Mouse (Mus musculus) forebrain, postnatal 0 days (tissue): Measurements from ENCODE around the gene Gpr35. TPM values are rescaled to one million over a fixed set of nuclear protein-coding genes. Genes with fewer than 3 reads are reported as not detected.

Experiments used
- ATAC-seq: fragments of 200-750 bp; cut with Nextera tagmentation; 2 replicates; pipeline ENCODE4 v1.8.0; 2017; ENCODE audit warnings: mild to moderate bottlenecking, moderate library complexity
- DNase-seq: peaks from one replicate; pipeline ENCODE4 v3.0.0-alpha.2; 2015
- H3K27ac ChIP-seq: fragments of 300-500 bp; sonication (generic); 2 replicates; pipeline ENCODE4 v1.5.1; 2014; ENCODE audit warnings: low read depth, mild to moderate bottlenecking, antibody characterized with exemption, low read length, moderate library complexity, mixed read lengths
- H3K27me3 ChIP-seq: fragments of 300-500 bp; sonication (generic); 2 replicates; pipeline ENCODE4 v1.6.1; 2014; ENCODE audit warnings: mild to moderate bottlenecking, low read length, mixed read lengths; ENCODE audit not compliant: insufficient read depth
- H3K36me3 ChIP-seq: fragments of 300-500 bp; sonication (generic); 2 replicates; pipeline ENCODE4 v1.6.1; 2014; ENCODE audit warnings: mild to moderate bottlenecking, moderate library complexity; ENCODE audit not compliant: insufficient read depth
- H3K4me1 ChIP-seq: fragments of 300-500 bp; sonication (generic); 2 replicates; pipeline ENCODE4 v1.6.1; 2014; ENCODE audit warnings: antibody characterized with exemption; ENCODE audit not compliant: insufficient read depth
- H3K4me2 ChIP-seq: fragments of 300-500 bp; sonication (generic); 2 replicates; pipeline ENCODE4 v1.6.1; 2014; ENCODE audit warnings: low read depth, mild to moderate bottlenecking, moderate library complexity
- H3K4me3 ChIP-seq: fragments of 300-500 bp; sonication (generic); 2 replicates; pipeline ENCODE4 v1.5.1; 2014; ENCODE audit warnings: low read depth, low read length, mixed read lengths
- H3K9ac ChIP-seq: fragments of 300-500 bp; sonication (generic); 2 replicates; pipeline ENCODE4 v1.6.1; 2014; ENCODE audit warnings: mild to moderate bottlenecking
- H3K9me3 ChIP-seq: fragments of 300-500 bp; sonication (generic); 2 replicates; pipeline ENCODE4 v1.6.1; 2016; ENCODE audit warnings: low read length
- CTCF ChIP-seq: sonication (generic); IDR thresholded peaks from 2 replicates; pipeline ENCODE4 v1.5.1; 2016; ENCODE audit warnings: antibody characterized with exemption, control low read depth, low read depth
- WGBS: fragments of 180-500 bp; shearing (Covaris S2); extraction: QIAGEN DNeasy Blood & Tissue Kit; methylation state at CpG from one replicate; pipeline ENCODE4 v1.1.7; 2014; 5-methylcytosine and 5-hydroxymethylcytosine counted together
- polyA plus RNA-seq: library from polyadenylated mRNA; unstranded; fragments of >200 nt; fragmentation: Nextera tagmentation; extraction: Ambion mirVana; gene quantifications from 2 replicates; pipeline ENCODE4 v1.2.1, GENCODE M21; 2015
- total RNA-seq: library from RNA; depleted of rRNA; stranded (reverse); fragments of >200 nt; gene quantifications from 2 replicates; pipeline ENCODE4 v1.2.3, GENCODE M21; 2014

Gene Gpr35
- total and polyA plus RNA-seq, 2 experiments from 2014 or later, result 0.44 to 1.8 TPM

DNA sequence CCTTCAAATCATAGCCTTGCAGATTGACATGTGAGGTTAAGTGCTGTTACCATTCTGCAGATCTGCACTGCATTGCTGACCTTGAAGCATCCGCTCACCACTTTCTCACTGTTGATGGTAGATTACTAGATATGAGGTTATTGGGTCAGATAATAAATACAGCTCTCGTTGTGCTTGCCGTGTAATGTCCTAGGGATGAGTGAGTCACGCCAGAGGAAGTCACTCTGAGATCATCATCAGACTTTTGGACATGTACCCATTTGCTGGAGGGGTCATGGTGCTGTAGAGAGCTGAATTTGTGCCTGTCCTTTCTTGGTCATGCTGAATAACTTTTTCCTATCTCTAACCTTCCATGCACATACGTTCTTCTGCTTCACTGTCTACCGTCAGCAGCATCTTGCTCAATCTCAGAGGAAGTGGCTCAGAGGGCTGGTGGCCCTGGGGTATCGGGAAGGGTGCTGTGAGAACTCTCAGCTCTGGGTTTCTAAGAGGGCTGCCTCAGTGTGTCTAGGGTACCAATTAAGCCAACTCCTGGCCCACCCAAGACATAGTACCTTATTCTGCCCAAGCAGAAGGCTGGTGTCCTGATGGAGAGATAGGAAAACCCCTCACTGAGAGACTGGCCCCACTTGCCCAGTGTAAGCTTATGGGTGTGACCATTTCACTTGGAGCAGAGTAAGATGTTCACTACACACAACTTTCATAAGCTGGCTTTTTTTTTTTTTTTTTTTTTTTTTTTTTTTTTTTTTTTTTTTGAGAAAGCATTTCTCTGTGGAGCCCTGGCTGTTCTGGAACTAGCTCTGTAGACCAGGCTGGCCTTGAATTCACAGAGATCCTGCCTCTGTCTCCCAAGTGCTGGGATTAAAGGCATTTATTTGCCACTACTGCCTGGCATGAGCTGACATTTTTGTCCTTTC lies 21.5 kb downstream of the Gpr35 start:
- TF ChIP-seq CTCF, result no peak
- Histone ChIP-seq H3K9me3 (no peaks in the 10 kb centered on the region), H3K27me3 (no peaks in the 10 kb centered on the region), H3K4me2 (no peak overlapping the region), H3K36me3 (no peaks in the 10 kb centered on the region), H3K27ac (no peak overlapping the region), H3K4me3 (no peak overlapping the region), H3K4me1 (no peaks in the 10 kb centered on the region), H3K9ac (no peak overlapping the region)
- DNase-seq, result no peak
- ATAC-seq, result no peak
- 90% methylated on average over 7 of the region's 7 CpGs for WGBS

DNA sequence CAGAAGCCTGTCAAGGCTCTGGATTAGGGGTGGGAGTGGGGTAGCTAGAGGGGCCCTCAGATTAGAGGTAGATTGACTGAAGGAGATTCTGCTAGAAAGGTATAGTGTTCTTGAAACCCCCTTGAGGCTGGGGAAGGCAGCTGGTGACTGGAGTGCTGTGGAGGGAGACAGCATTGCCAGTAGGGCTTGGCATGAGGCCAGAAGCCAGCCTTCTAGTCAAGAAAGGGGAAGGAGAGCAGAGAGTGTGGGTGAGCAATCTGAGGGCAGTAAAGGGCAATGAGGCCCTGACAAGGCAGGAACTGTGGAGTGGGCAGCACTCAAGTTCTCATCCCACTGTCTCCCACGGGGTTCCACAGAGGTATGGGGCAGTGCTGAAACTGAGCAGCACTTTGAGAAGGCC lies 22.2 kb downstream of the Gpr35 start:
- no peak overlapping the region for H3K4me2 ChIP-seq
- no peak overlapping the region for H3K9ac ChIP-seq
- 87% methylated on average over 1 of the region's 1 CpGs for WGBS
- H3K4me1 ChIP-seq, result no peaks in the 10 kb centered on the region
- no peak for ATAC-seq
- no peak for TF ChIP-seq CTCF
- H3K27ac ChIP-seq, result no peak overlapping the region
- H3K36me3 ChIP-seq, result no peaks in the 10 kb centered on the region
- no peak overlapping the region for H3K4me3 ChIP-seq
- H3K27me3 ChIP-seq, result no peaks in the 10 kb centered on the region
- no peaks in the 10 kb centered on the region for H3K9me3 ChIP-seq
- DNase-seq, result peak; percentile 40

DNA sequence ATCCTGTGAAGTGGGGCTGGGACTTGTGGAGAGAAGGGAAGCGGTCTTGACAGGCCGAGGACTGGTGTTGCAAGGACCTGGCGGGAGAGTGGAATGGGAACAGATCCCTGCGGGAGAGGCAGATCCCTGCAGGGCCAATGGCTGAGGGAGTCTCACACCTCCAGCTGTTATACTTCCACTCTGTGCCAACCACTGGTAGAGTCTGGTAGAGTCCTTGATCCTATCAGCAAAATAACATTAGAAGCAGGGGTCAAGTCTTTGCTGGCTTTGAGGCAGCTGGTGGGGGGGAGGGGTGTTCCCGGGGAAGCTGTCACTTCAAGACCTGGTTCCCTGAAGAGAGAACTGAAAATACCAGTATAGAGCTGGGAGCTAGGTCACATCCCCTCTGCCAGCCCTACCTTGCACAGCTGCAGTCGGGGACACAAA lies 25.5 kb downstream of the Gpr35 start:
- Histone ChIP-seq H3K4me1 (no peaks in the 10 kb centered on the region), H3K27me3 (no peaks in the 10 kb centered on the region), H3K4me3 (no peak overlapping the region), H3K9me3 (no peaks in the 10 kb centered on the region), H3K9ac (no peak overlapping the region), H3K4me2 (no peak overlapping the region), H3K36me3 (no peaks in the 10 kb centered on the region), H3K27ac (no peak overlapping the region)
- DNase-seq, result no peak
- ATAC-seq, result no peak
- 70% methylated on average over 6 of the region's 6 CpGs for WGBS
- no peak for TF ChIP-seq CTCF

DNA sequence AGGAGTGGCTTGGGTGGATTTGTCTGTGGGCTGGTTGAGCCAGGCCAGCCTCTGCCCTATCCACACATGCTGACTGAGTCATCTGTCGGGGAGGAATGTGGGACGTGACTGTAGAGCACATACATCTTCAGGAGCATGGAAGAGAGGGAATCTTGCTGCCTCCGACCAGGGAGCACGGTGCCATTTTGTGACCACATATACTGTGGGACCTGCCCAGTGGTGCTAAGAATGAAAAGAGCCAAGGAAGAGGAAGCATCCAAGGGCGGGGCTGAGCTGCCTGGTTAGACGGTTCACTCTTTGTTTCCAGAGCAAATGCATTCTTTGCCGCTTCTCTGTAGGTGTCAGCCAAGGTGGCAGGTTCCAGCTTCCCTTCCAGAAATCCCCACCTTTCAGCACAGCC lies 28.0 kb downstream of the Gpr35 start:
- Histone ChIP-seq H3K9me3 (no peaks in the 10 kb centered on the region), H3K4me1 (no peaks in the 10 kb centered on the region), H3K36me3 (no peaks in the 10 kb centered on the region), H3K4me2 (no peak overlapping the region), H3K9ac (no peak overlapping the region), H3K27ac (no peak overlapping the region), H3K4me3 (no peak overlapping the region), H3K27me3 (no peaks in the 10 kb centered on the region)
- ATAC-seq (no peak), DNase-seq (no peak)
- TF ChIP-seq CTCF, result no peak
- 50% methylated on average over 7 of the region's 7 CpGs for WGBS

DNA sequence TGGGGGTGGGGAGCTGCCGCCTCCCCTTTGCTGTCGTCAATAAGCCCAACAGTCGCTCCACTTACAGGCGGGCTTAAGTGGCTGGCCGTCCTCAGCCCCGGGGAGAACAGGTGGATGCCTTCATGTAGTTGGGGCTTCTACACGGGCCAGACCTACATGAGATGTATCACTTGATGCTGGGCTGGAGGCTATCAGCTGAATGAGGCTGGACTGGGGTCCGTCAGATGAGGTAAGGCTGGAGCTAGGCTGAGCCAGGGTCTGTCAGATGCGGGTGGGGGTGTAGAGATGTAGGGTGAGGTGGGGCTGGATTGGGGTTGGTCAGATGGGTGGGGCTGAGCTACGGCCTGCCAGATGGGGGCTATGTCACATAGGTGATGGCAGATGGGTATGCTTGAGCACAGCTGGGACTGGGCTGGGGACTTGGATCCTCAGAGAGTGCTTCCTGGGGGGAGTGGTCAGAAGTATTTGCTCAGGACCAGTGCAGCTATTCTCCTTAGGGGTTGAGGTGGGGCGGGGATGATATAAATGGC lies 28.5 kb downstream of the Gpr35 start:
- no peak overlapping the region for H3K4me3 ChIP-seq
- WGBS, result 38% methylated on average over 11 of the region's 11 CpGs
- ATAC-seq, result no peak

DNA sequence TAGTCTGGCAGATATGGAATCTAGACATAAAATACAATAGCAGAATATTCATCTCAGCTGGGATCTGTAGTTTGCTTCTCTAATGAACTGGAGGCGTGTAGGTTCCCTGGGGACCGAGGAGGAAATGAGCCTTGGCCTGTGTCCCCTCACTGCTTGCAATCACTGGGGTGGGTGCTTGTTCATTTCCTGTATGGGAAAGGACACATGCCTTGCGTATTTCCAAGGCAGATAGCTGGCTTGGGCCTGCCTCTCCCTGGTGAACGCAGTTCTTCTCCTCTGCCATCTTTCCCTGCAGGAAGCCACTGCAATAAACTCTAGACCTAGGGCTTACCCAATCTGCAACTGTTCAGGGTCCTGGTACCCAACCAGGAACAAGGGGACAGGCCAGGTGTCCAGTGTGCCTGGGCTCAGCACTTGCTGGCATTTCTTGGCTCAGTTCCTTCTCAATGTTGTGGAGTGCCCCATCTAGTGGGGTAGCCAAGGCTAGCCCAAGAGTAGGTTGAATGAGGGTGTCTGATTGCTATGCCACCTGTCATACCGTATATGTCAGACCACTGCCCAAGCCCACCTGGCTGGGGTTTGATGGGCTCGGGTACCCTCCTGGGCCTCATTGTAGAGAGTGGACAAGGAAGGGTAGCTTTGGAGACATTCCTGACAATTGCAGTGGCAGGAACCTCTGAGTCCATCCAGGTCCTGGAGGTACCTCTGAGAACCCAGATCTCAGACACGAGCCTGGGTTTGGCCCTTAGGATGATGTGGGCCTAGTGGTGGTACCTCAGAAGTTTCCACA lies 30.6 kb downstream of the Gpr35 start:
- no peak for DNase-seq
- no peak for TF ChIP-seq CTCF
- 88% methylated on average over 7 of the region's 7 CpGs for WGBS

More for the DNA sequence above, 28.5 kb downstream of the Gpr35 start:
- Histone ChIP-seq H3K27me3 (no peaks in the 10 kb centered on the region), H3K9ac (no peak overlapping the region), H3K27ac (no peak overlapping the region), H3K36me3 (no peaks in the 10 kb centered on the region), H3K9me3 (no peaks in the 10 kb centered on the region), H3K4me1 (no peaks in the 10 kb centered on the region), H3K4me2 (no peak overlapping the region)
- DNase-seq, result no peak
- TF ChIP-seq CTCF, result no peak

More for the DNA sequence above, 30.6 kb downstream of the Gpr35 start:
- H3K27ac ChIP-seq, result no peak overlapping the region
- H3K36me3 ChIP-seq, result no peaks in the 10 kb centered on the region
- no peaks in the 10 kb centered on the region for H3K4me1 ChIP-seq
- H3K9me3 ChIP-seq, result no peaks in the 10 kb centered on the region
- no peaks in the 10 kb centered on the region for H3K27me3 ChIP-seq
- no peak overlapping the region for H3K4me2 ChIP-seq
- no peak overlapping the region for H3K4me3 ChIP-seq
- no peak overlapping the region for H3K9ac ChIP-seq
- no peak for ATAC-seq
